Mouse (Mus musculus): ENCODE results near the gene Fbxl2.
"Not testable (repeated sequence)": the region's sequence is repeated elsewhere in the genome, so short reads cannot be mapped to it uniquely, and the experiment has no call there.

GRCm38 (mm10) chr9:114088885-114089284 lies 42.9 kb upstream of the Fbxl2 start:
- TF ChIP-seq POLR2A (IDR thresholded peaks at IDR 0.05; ENCODE audit: borderline replicate concordance, extremely low read depth, low read depth, low read length); CTCF (IDR thresholded peaks at IDR 0.05; ENCODE audit: insufficient read depth, low read length): not testable (repeated sequence)

Measured in lung, adult 2 months (tissue).